Mouse (Mus musculus) stomach, embryonic 15.5 days (tissue): ENCODE results near the gene Pip4k2b. TPM values are rescaled to one million over a fixed set of nuclear protein-coding genes. Genes with fewer than 3 reads are reported as not detected.
A peak's percentile ranks its signal among the peaks of the same experiment; 100 is the strongest.
"Not testable (repeated sequence)": the region's sequence is repeated elsewhere in the genome, so short reads cannot be mapped to it uniquely, and the experiment has no call there.

Experiments used
- ATAC-seq: fragments of 200-750 bp; cut with Nextera tagmentation; 2 replicates; pipeline ENCODE4 v1.8.0; 2017; ENCODE audit warnings: low read depth, moderate number of reproducible peaks, moderate TSS enrichment; ENCODE audit not compliant: insufficient read depth, low FRiP score
- H3K27ac ChIP-seq: fragments of 300-500 bp; sonication (generic); 2 replicates; pipeline ENCODE4 v1.5.1; 2015; ENCODE audit warnings: mild to moderate bottlenecking, inconsistent platforms
- H3K27me3 ChIP-seq: fragments of 300-500 bp; sonication (generic); replicated peaks from 2 replicates; pipeline ENCODE4 v1.6.1; 2015; ENCODE audit warnings: inconsistent platforms
- H3K36me3 ChIP-seq: fragments of 300-500 bp; sonication (generic); 2 replicates; pipeline ENCODE4 v1.6.1; 2015; ENCODE audit warnings: inconsistent platforms
- H3K4me1 ChIP-seq: fragments of 300-500 bp; sonication (generic); 2 replicates; pipeline ENCODE4 v1.6.1; 2015; ENCODE audit warnings: inconsistent platforms
- H3K4me2 ChIP-seq: fragments of 300-500 bp; sonication (generic); 2 replicates; pipeline ENCODE4 v1.6.1; 2015; ENCODE audit warnings: mild to moderate bottlenecking, inconsistent platforms
- H3K4me3 ChIP-seq: fragments of 300-500 bp; sonication (generic); replicated peaks from 2 replicates; pipeline ENCODE4 v1.5.1; 2015; ENCODE audit warnings: inconsistent platforms
- H3K9ac ChIP-seq: fragments of 300-500 bp; sonication (generic); 2 replicates; pipeline ENCODE4 v1.6.1; 2015; ENCODE audit warnings: inconsistent platforms
- H3K9me3 ChIP-seq: fragments of 300-500 bp; sonication (generic); 2 replicates; pipeline ENCODE4 v1.6.1; 2016; ENCODE audit warnings: inconsistent platforms
- WGBS: fragments of 180-500 bp; shearing (Covaris S2); methylation state at CpG from one replicate; pipeline ENCODE4 v1.1.7; 2015; 5-methylcytosine and 5-hydroxymethylcytosine counted together
- polyA plus RNA-seq: library from polyadenylated mRNA; unstranded; fragments of >200 nt; fragmentation: Nextera tagmentation; extraction: Ambion mirVana; gene quantifications from 2 replicates; pipeline ENCODE4 v1.2.1, GENCODE M21; 2015

The Pip4k2b gene
- polyA plus RNA-seq: 1.4 and 1.5 TPM in 2 replicates

- Histone ChIP-seq H3K4me2 (peak within 1 kb of the TSS; percentile 70), H3K4me1 (peaks cover 15% of the 10 kb centered on the region), H3K9me3 (no peaks in the 10 kb centered on the region), H3K4me3 (peak within 1 kb of the TSS; percentile 88), H3K27me3 (no peaks in the 10 kb centered on the region), H3K9ac (peak within 1 kb of the TSS; percentile 77), H3K27ac (peak within 1 kb of the TSS; percentile 95), H3K36me3 (peaks cover 18% of the 10 kb centered on the region; the same call in 1 of the 2 replicates)
- ATAC-seq: 0 out of 2 replicates have a peak, but pooled peaks have one; percentile 12
- WGBS: under 1% methylated on average over 63 of the region's 63 CpGs
These were observed at the start of gene Pip4k2b for GRCm38 (mm10) chr11:97744063-97744717. TSS of gene Pip4k2b (minus strand) at chr11:97744704.

- H3K27me3 ChIP-seq: no peaks in the 10 kb centered on the region
- no peak; the same call in 1 of the 2 replicates for ATAC-seq
- no peaks in the 10 kb centered on the region for H3K4me1 ChIP-seq
- no peak overlapping the region for H3K4me2 ChIP-seq
- WGBS: 11% methylated on average over 2 of the region's 2 CpGs
- no peaks in the 10 kb centered on the region for H3K36me3 ChIP-seq
- H3K9ac ChIP-seq: no peak overlapping the region
- H3K27ac ChIP-seq: no peak overlapping the region
- H3K4me3 ChIP-seq: no peak overlapping the region
- H3K9me3 ChIP-seq: no peaks in the 10 kb centered on the region
These were observed 48.7 kb upstream of the Pip4k2b start for GRCm38 (mm10) chr11:97793165-97793564.

GRCm38 (mm10) chr11:97790778-97791438, 46.4 kb upstream of the Pip4k2b start:
- not testable (repeated sequence) for H3K4me2 ChIP-seq, H3K9me3 ChIP-seq, H3K9ac ChIP-seq, H3K36me3 ChIP-seq, H3K4me1 ChIP-seq, H3K27ac ChIP-seq, ATAC-seq, H3K27me3 ChIP-seq, H3K4me3 ChIP-seq
- WGBS: 74% methylated on average over 2 of the region's 2 CpGs

- Histone ChIP-seq H3K9ac (no peak overlapping the region), H3K27ac (no peak overlapping the region), H3K27me3 (no peaks in the 10 kb centered on the region), H3K36me3 (no peaks in the 10 kb centered on the region), H3K9me3 (no peaks in the 10 kb centered on the region), H3K4me2 (no peak overlapping the region), H3K4me1 (no peaks in the 10 kb centered on the region), H3K4me3 (no peak overlapping the region)
- no peak for ATAC-seq
- WGBS: 87% methylated on average over 5 of the region's 5 CpGs
These were observed 45.2 kb upstream of the Pip4k2b start for GRCm38 (mm10) chr11:97789727-97790126.

- no peak for ATAC-seq
- WGBS: 86% methylated on average over 3 of the region's 3 CpGs
- Histone ChIP-seq H3K27me3 (no peaks in the 10 kb centered on the region), H3K4me3 (no peak overlapping the region), H3K4me2 (no peak overlapping the region), H3K27ac (no peak overlapping the region), H3K36me3 (no peaks in the 10 kb centered on the region), H3K9me3 (no peaks in the 10 kb centered on the region), H3K9ac (no peak overlapping the region), H3K4me1 (no peaks in the 10 kb centered on the region)
These were observed 43.5 kb upstream of the Pip4k2b start for GRCm38 (mm10) chr11:97787961-97788360.

GRCm38 (mm10) chr11:97782564-97782895, 38.0 kb upstream of the Pip4k2b start:
- WGBS: 0% methylated on average over 10 of the region's 10 CpGs
- Histone ChIP-seq H3K27ac (peak overlapping the region; percentile 92), H3K9ac (peak overlapping the region; percentile 73), H3K4me2 (peak overlapping the region; percentile 55), H3K36me3 (peaks cover 25% of the 10 kb centered on the region), H3K9me3 (no peaks in the 10 kb centered on the region), H3K4me1 (peaks cover 13% of the 10 kb centered on the region), H3K4me3 (peak overlapping the region; percentile 79), H3K27me3 (no peaks in the 10 kb centered on the region)
- ATAC-seq: no peak

- Histone ChIP-seq H3K27ac (peak within 1 kb of the TSS; percentile 92), H3K4me1 (peaks cover 13% of the 10 kb centered on the region), H3K9ac (peak within 1 kb of the TSS; percentile 92), H3K36me3 (peaks cover 30% of the 10 kb centered on the region), H3K4me3 (peak within 1 kb of the TSS; percentile 79), H3K4me2 (peak within 1 kb of the TSS; percentile 60), H3K9me3 (no peaks in the 10 kb centered on the region), H3K27me3 (no peaks in the 10 kb centered on the region)
- under 1% methylated on average over 67 of the region's 67 CpGs for WGBS
- ATAC-seq: peak; percentile 94
These were observed 37.5 kb upstream of the Pip4k2b start, which contains the start of gene Rpl23 for GRCm38 (mm10) chr11:97781832-97782563. TSS of gene Rpl23 (minus strand) at chr11:97782437.

GRCm38 (mm10) chr11:97781478-97781831, 37.0 kb upstream of the Pip4k2b start:
- peak overlapping the region; percentile 92 for H3K9ac ChIP-seq
- peak overlapping the region; percentile 79 for H3K4me3 ChIP-seq
- peak overlapping the region; percentile 60 for H3K4me2 ChIP-seq
- H3K36me3 ChIP-seq: peaks cover 36% of the 10 kb centered on the region
- peak overlapping the region; percentile 92; the same call in 1 of the 2 replicates for H3K27ac ChIP-seq
- 2% methylated on average over 11 of the region's 11 CpGs for WGBS
- no peaks in the 10 kb centered on the region for H3K9me3 ChIP-seq
- no peaks in the 10 kb centered on the region for H3K27me3 ChIP-seq
- peaks cover 13% of the 10 kb centered on the region for H3K4me1 ChIP-seq
- ATAC-seq: no peak

GRCm38 (mm10) chr11:97779968-97780701, 35.6 kb upstream of the Pip4k2b start:
- H3K9ac ChIP-seq: peak overlapping the region; percentile 92; the same call in 1 of the 2 replicates
- peaks cover 13% of the 10 kb centered on the region for H3K4me1 ChIP-seq
- peak overlapping the region; percentile 60 for H3K4me2 ChIP-seq
- no peaks in the 10 kb centered on the region for H3K27me3 ChIP-seq
- H3K27ac ChIP-seq: no peak overlapping the region
- ATAC-seq: no peak
- WGBS: 81% methylated on average over 2 of the region's 2 CpGs
- H3K9me3 ChIP-seq: no peaks in the 10 kb centered on the region
- peak overlapping the region; percentile 79 for H3K4me3 ChIP-seq
- peaks cover 36% of the 10 kb centered on the region for H3K36me3 ChIP-seq

GRCm38 (mm10) chr11:97778918-97779317, 34.4 kb upstream of the Pip4k2b start:
- 91% methylated on average over 1 of the region's 1 CpGs for WGBS
- peaks cover 36% of the 10 kb centered on the region for H3K36me3 ChIP-seq
- no peak overlapping the region for H3K27ac ChIP-seq
- H3K4me2 ChIP-seq: no peak overlapping the region
- H3K4me1 ChIP-seq: peaks cover 13% of the 10 kb centered on the region
- H3K27me3 ChIP-seq: no peaks in the 10 kb centered on the region
- no peak overlapping the region for H3K4me3 ChIP-seq
- H3K9ac ChIP-seq: no peak overlapping the region
- no peak for ATAC-seq
- H3K9me3 ChIP-seq: no peaks in the 10 kb centered on the region

- Histone ChIP-seq H3K36me3 (peaks cover 36% of the 10 kb centered on the region), H3K9me3 (no peaks in the 10 kb centered on the region), H3K27ac (no peak overlapping the region), H3K4me3 (no peak overlapping the region), H3K27me3 (no peaks in the 10 kb centered on the region), H3K9ac (no peak overlapping the region), H3K4me2 (no peak overlapping the region), H3K4me1 (peaks cover 13% of the 10 kb centered on the region)
- no peak for ATAC-seq
- 49% methylated on average over 2 of the region's 2 CpGs for WGBS
These were observed 32.6 kb upstream of the Pip4k2b start for GRCm38 (mm10) chr11:97777129-97777529.
